Mouse (Mus musculus) duodenum, adult 2 months (tissue): Measurements from ENCODE around the gene Kif1a. TPM values are rescaled to one million over a fixed set of nuclear protein-coding genes. Genes with fewer than 3 reads are reported as not detected.

Source experiments
- polyA plus RNA-seq: library from polyadenylated mRNA; depleted of rRNA; stranded (reverse); fragments of >200 nt; gene quantifications from 2 replicates; pipeline ENCODE4 v1.2.3, GENCODE M21; 2012; ENCODE audit warnings: low replicate concordance; rRNA removed

The Kif1a gene
- 1.1 and 2.4 TPM in 2 replicates for polyA plus RNA-seq

DNA sequence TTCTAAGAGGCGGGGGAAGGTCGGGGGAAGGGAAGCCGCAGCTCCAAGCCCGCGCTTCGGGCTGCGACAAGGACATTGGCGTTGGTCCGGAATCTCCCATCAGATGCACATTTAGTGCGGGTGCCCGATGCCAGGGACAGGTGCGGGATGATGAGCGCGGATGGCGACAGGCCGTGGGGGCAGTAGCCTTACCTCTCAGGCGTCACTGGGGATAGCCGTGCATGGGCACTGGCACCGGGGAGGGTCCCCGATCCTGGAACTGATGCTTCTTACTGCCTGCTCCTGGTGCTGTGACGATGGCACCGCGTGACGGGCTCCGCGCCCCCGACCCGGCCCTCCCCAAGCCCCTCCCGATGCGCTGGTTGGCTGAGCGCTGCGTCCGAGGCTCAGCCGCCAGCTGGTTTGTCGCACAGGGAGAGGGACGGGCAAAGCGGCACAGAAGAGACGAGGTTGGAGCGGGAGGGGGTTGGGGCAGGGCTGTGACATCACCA, at the start of gene Kif1a:
Kif1a (minus strand) TSS at position 381 of the 491 bp plus-strand sequence.

DNA sequence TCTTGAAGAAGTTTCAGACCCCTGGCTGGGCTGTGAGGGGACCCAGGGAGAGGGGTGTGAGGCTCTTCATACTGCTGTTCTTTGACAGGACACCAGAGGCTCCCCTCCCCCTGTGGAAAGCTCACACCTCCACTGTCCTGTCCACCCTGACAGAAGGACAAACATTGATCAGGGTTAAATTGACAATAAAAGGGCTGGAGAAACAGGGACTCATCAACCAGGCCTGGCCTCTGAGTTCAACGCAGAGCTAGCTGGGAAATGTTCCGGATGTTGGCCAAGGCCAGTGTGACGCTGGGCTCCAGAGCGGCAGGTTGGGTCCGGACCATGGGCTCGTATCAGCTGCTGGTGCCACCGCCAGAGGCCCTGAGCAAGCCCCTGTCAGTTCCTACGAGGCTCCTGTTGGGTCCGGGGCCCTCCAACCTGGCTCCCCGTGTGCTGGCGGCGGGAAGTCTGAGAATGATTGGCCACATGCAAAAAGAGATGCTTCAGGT, 33.3 kb upstream of the Kif1a start, which contains the start of gene Agxt:
Agxt (plus strand) TSS at position 205 of the 491 bp plus-strand sequence.

DNA sequence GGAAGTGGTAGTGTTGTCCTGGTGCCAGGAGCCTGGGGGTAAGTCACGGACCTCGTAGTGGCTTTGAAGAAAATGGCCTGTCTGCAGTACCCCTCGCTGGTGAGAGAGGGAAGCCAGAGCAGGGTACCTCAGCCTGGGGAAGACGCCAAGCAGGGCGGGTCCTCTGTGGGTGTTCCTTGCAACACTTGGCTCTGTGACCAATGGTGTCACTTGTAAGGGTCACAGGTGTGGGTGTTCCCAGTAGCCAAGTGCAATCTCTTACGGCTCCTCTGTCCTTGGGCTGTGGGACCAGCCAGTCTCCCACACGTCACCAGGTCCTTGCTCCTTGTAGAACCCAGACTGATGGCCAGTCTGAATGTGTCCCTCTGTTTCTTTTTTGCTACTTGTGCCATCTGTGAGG, 95.7 kb downstream of the Kif1a start, which contains the start of gene Aqp12:
Aqp12 (plus strand) TSS at position 274 of the 400 bp plus-strand sequence.

Other genes starting within 250 kb of the Kif1a start
- gene Ankmy1, start 199.0 kb downstream of the Kif1a start, polyA plus RNA-seq, result not detected in 2 replicates
- gene Dusp28, start 195.0 kb downstream of the Kif1a start, polyA plus RNA-seq, result 23.9 and 44.8 TPM in 2 replicates
- gene Rnpepl1, start 191.2 kb downstream of the Kif1a start, polyA plus RNA-seq, result 331 and 518 TPM in 2 replicates
- 27.0 and 42.0 TPM in 2 replicates for gene Capn10, start 167.6 kb downstream of the Kif1a start, polyA plus RNA-seq
- 17.9 and 25.5 TPM in 2 replicates for gene Gpr35, start 151.1 kb downstream of the Kif1a start, polyA plus RNA-seq
- 32.3 TPM in 1 of 2 replicates, not detected in the other for gene Aqp12, start 95.6 kb downstream of the Kif1a start, polyA plus RNA-seq
- 0.58 and 0.62 TPM in 2 replicates for gene Agxt, start 33.3 kb upstream of the Kif1a start, polyA plus RNA-seq
- 6.1 and 11.4 TPM in 2 replicates for gene 2310007B03Rik, start 59.0 kb upstream of the Kif1a start, polyA plus RNA-seq
- 0.02 TPM in 1 of 2 replicates, not detected in the other for gene Crocc2, start 66.8 kb upstream of the Kif1a start, polyA plus RNA-seq
- 0.84 and 3.6 TPM in 2 replicates for gene Sned1, start 133.9 kb upstream of the Kif1a start, polyA plus RNA-seq
- gene Mterf4, start 204.0 kb upstream of the Kif1a start, polyA plus RNA-seq, result 3.2 and 3.9 TPM in 2 replicates
- gene Ppp1r7, start 240.9 kb upstream of the Kif1a start, polyA plus RNA-seq, result 1.3 and 1.8 TPM in 2 replicates
- 1.0 and 1.5 TPM in 2 replicates for gene Pask, start 241.5 kb upstream of the Kif1a start, polyA plus RNA-seq